Mouse (Mus musculus): ENCODE data around the gene Pbld2. TPM values are rescaled to one million over a fixed set of nuclear protein-coding genes. Genes with fewer than 3 reads are reported as not detected.

Gene Pbld2
- polyA plus RNA-seq (2015; fragmentation: Nextera tagmentation; extraction: Ambion mirVana): 0.55 and 0.60 TPM in 2 replicates

- peak; percentile 92 for ATAC-seq (ENCODE audit: extremely low read depth, insufficient number of reproducible peaks, low FRiP score, low TSS enrichment)
- H3K4me2 ChIP-seq: peak within 1 kb of the TSS; percentile 77
- H3K4me3 ChIP-seq: peak within 1 kb of the TSS; percentile 86
- H3K27me3 ChIP-seq (replicated peaks): no peaks in the 10 kb centered on the region
- H3K9ac ChIP-seq: peak within 1 kb of the TSS; percentile 98
- WGBS: under 1% methylated on average over 57 of the region's 69 CpGs
- H3K4me1 ChIP-seq: peaks cover 38% of the 10 kb centered on the region
- peak within 1 kb of the TSS; percentile 100 for H3K27ac ChIP-seq (replicated peaks)
- H3K36me3 ChIP-seq: no peaks in the 10 kb centered on the region
- no peaks in the 10 kb centered on the region for H3K9me3 ChIP-seq
Measured at GRCm38 (mm10) chr10:63023749-63024579, at the start of gene Pbld2, which contains the start of gene Hnrnph3. Gene Pbld2, plus strand, starts transcription at chr10:63024315. Gene Hnrnph3, minus strand, starts transcription at chr10:63024217.

DNA sequence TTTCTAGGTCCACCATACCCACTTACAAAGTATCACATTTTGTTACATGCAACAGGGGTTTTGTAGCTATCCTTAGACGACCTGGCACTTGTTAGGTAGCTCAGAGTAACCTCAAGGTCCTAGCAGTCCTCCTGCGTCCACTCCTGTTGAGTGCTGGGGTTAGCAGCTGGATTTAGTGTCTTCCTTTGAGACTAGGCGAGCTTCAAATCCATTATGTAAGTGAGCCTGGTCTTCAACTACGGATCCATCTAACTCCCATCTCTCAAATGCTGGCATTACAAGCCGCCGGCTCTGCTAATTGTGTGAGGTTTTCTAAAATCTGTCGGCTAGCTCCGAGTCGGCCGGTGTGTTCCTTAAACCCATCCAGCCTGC is 44.5 kb upstream of the Pbld2 start:
- Histone ChIP-seq H3K9me3 (no peaks in the 10 kb centered on the region), H3K4me1 (peaks cover 20% of the 10 kb centered on the region), H3K36me3 (peaks cover 33% of the 10 kb centered on the region), H3K4me2 (peak overlapping the region; percentile 77), H3K9ac (peak overlapping the region; percentile 92), H3K27ac (replicated peaks) (no peak overlapping the region), H3K4me3 (peak overlapping the region; percentile 94), H3K27me3 (replicated peaks) (no peaks in the 10 kb centered on the region)
- ATAC-seq (ENCODE audit: extremely low read depth, insufficient number of reproducible peaks, low FRiP score, low TSS enrichment): no peak
- 12% methylated on average over 10 of the region's 10 CpGs for WGBS

DNA sequence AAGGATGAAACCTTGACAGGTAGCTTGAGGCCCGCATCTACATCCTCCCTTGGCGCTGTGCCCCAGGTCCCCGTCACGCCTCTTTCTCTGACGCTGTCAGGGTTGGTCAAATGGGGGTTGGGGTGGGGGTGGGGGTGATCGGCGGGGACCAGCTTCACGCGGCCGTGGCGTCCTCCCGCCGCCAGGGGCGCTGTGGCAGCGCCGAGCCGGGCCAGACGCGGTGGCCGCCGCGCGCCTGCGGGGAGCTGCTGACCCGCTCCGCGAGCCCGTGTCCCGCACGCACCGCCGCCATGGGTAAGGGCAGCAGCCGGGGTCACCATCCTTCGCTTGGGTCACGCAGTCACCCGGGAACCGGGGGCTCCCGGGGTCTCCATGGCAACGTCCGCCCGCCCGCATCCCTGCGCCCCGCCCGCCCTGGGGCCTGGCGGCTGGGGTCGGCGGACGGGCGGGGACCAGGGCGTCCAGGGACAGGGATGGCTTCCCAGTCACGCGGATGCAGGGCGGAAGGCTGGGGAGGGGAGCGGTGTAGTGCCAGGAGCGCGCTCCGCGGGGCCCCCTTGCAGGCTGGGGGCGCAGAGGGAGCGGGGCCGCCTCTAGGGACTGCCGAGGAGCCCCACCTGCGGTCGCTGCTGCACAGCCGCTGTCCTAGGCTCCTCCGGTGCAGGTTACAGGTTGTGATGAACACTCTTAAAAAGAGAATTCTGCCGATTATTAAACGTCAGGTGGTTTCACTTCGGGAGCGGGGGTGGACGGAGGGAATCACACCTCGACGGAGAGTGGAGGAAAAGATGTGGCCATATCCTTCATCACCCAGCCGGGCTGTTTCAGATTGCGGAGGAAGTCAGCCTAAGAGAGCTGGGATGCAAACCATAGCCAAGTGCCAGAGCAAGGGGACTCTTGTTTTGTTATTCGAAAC is 43.8 kb upstream of the Pbld2 start, which contains the start of gene Rufy2:
Gene Rufy2, plus strand, starts transcription at position 185 of the 916 bp plus-strand sequence.
- Histone ChIP-seq H3K9me3 (no peaks in the 10 kb centered on the region), H3K27ac (replicated peaks) (peak within 1 kb of the TSS; percentile 61), H3K4me2 (peak within 1 kb of the TSS; percentile 77), H3K27me3 (replicated peaks) (no peaks in the 10 kb centered on the region), H3K4me3 (peak within 1 kb of the TSS; percentile 94), H3K36me3 (peaks cover 33% of the 10 kb centered on the region), H3K9ac (peak within 1 kb of the TSS; percentile 92), H3K4me1 (peaks cover 24% of the 10 kb centered on the region)
- under 1% methylated on average over 77 of the region's 77 CpGs for WGBS
- ATAC-seq (ENCODE audit: extremely low read depth, insufficient number of reproducible peaks, low FRiP score, low TSS enrichment): peak; percentile 83

DNA sequence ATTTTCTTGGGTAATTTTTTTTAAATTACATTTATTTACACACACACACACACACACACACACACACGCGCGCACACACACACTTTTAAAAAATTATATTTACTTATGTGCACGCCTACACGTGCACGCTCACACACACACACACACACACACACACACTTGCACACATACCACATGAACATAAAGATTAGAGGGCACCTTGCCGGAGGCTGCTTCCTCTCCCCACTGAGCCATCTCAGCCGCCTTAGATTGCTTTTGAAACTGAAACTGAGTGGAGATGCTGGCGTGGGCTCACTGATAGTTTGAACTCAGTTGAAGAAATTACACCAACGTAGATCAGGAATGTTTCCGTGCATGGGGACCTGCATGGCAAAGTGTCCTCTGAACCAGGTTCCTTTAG is 40.0 kb upstream of the Pbld2 start:
- Histone ChIP-seq H3K9ac (no peak overlapping the region), H3K9me3 (no peaks in the 10 kb centered on the region), H3K4me1 (peaks cover 21% of the 10 kb centered on the region), H3K36me3 (peaks cover 60% of the 10 kb centered on the region), H3K4me2 (no peak overlapping the region), H3K4me3 (no peak overlapping the region), H3K27me3 (replicated peaks) (no peaks in the 10 kb centered on the region), H3K27ac (replicated peaks) (peak overlapping the region; percentile 58)
- 87% methylated on average over 11 of the region's 11 CpGs for WGBS
- no peak for ATAC-seq (ENCODE audit: extremely low read depth, insufficient number of reproducible peaks, low FRiP score, low TSS enrichment)

DNA sequence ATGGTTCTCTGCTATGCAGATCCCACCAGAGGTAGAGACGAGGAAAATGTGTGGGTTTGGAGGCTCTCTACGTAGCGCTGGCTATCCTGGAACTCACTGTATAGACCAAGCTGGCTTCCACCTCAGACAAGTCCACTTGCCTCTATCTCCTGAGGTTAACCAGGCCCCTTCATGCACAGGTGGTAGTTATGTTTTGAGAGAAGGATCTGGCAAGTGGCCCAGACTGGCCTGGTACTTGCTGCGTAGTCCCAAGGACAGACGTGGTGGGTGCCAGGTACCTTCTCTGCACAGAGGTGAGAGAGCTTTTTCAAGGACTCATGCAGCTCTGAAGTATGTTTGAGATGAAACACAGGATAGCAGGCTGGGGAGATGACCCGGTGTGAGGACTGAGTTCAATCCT is 39.6 kb upstream of the Pbld2 start:
- Histone ChIP-seq H3K4me1 (peaks cover 20% of the 10 kb centered on the region), H3K27me3 (replicated peaks) (no peaks in the 10 kb centered on the region), H3K4me3 (no peak overlapping the region), H3K4me2 (no peak overlapping the region), H3K9me3 (no peaks in the 10 kb centered on the region), H3K36me3 (peaks cover 64% of the 10 kb centered on the region), H3K27ac (replicated peaks) (peak overlapping the region; percentile 58), H3K9ac (0 out of 2 replicates have a peak overlapping the region, but pooled peaks have one; percentile 7)
- WGBS: 66% methylated on average over 6 of the region's 6 CpGs
- no peak for ATAC-seq (ENCODE audit: extremely low read depth, insufficient number of reproducible peaks, low FRiP score, low TSS enrichment)

- Histone ChIP-seq H3K4me3 (no peak overlapping the region), H3K4me1 (peaks cover 12% of the 10 kb centered on the region), H3K9ac (no peak overlapping the region), H3K27me3 (replicated peaks) (no peaks in the 10 kb centered on the region), H3K9me3 (no peaks in the 10 kb centered on the region), H3K36me3 (peaks cover 91% of the 10 kb centered on the region), H3K4me2 (no peak overlapping the region), H3K27ac (replicated peaks) (no peak overlapping the region)
- WGBS: 34% methylated on average over 3 of the region's 3 CpGs
- no peak for ATAC-seq (ENCODE audit: extremely low read depth, insufficient number of reproducible peaks, low FRiP score, low TSS enrichment)
Measured at GRCm38 (mm10) chr10:62987341-62987740, 36.8 kb upstream of the Pbld2 start.

DNA sequence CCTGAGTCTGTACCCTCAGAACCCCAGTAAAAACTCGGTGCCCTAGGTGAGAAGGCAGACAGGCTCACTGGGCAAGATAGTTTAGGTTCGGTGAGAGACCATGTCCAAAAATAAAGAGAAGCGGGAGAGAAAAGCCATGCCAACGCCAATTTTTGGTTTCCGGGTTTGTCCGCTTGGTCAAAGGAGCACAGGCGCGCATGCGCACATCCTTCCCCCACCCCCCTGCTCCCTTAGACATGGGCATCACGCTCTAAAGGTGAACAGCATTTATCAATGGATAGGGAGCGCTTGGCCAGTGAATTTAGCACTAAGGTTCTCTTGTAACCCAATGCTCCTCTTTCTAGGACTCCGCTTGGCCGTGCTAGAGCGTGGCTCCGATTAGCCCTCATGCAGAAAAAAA is 33.5 kb upstream of the Pbld2 start:
- H3K36me3 ChIP-seq: peaks cover 93% of the 10 kb centered on the region
- no peak overlapping the region for H3K27ac ChIP-seq (replicated peaks)
- 92% methylated on average over 15 of the region's 15 CpGs for WGBS
- no peak for ATAC-seq (ENCODE audit: extremely low read depth, insufficient number of reproducible peaks, low FRiP score, low TSS enrichment)
- no peaks in the 10 kb centered on the region for H3K4me1 ChIP-seq
- H3K9me3 ChIP-seq: no peaks in the 10 kb centered on the region
- no peak overlapping the region for H3K9ac ChIP-seq
- H3K4me3 ChIP-seq: no peak overlapping the region
- H3K4me2 ChIP-seq: no peak overlapping the region
- H3K27me3 ChIP-seq (replicated peaks): no peaks in the 10 kb centered on the region

GRCm38 (mm10) chr10:62993991-62994390 is 30.1 kb upstream of the Pbld2 start:
- Histone ChIP-seq H3K27ac (replicated peaks) (no peak overlapping the region), H3K9ac (no peak overlapping the region), H3K4me2 (no peak overlapping the region), H3K4me1 (no peaks in the 10 kb centered on the region), H3K4me3 (no peak overlapping the region), H3K36me3 (peaks cover 97% of the 10 kb centered on the region), H3K9me3 (no peaks in the 10 kb centered on the region), H3K27me3 (replicated peaks) (no peaks in the 10 kb centered on the region)
- no peak for ATAC-seq (ENCODE audit: extremely low read depth, insufficient number of reproducible peaks, low FRiP score, low TSS enrichment)
- 59% methylated on average over 7 of the region's 9 CpGs for WGBS

- H3K27me3 ChIP-seq (replicated peaks): no peaks in the 10 kb centered on the region
- no peak for ATAC-seq (ENCODE audit: extremely low read depth, insufficient number of reproducible peaks, low FRiP score, low TSS enrichment)
Measured at GRCm38 (mm10) chr10:63000584-63000983, 23.5 kb upstream of the Pbld2 start.

GRCm38 (mm10) chr10:63003252-63003651 is 20.9 kb upstream of the Pbld2 start:
- no peak overlapping the region for H3K9ac ChIP-seq
- H3K36me3 ChIP-seq: peaks cover 95% of the 10 kb centered on the region
- H3K9me3 ChIP-seq: no peaks in the 10 kb centered on the region
- no peak overlapping the region for H3K4me3 ChIP-seq
- no peak overlapping the region for H3K27ac ChIP-seq (replicated peaks)
- H3K4me1 ChIP-seq: no peaks in the 10 kb centered on the region
- H3K4me2 ChIP-seq: no peak overlapping the region
- no peak for ATAC-seq (ENCODE audit: extremely low read depth, insufficient number of reproducible peaks, low FRiP score, low TSS enrichment)
- H3K27me3 ChIP-seq (replicated peaks): no peaks in the 10 kb centered on the region
- WGBS: 67% methylated on average over 9 of the region's 9 CpGs

More at GRCm38 (mm10) chr10:63000584-63000983, 23.5 kb upstream of the Pbld2 start:
- no peak overlapping the region for H3K27ac ChIP-seq (replicated peaks)
- H3K4me2 ChIP-seq: no peak overlapping the region
- peaks cover 96% of the 10 kb centered on the region for H3K36me3 ChIP-seq
- no peak overlapping the region for H3K9ac ChIP-seq
- 55% methylated on average over 9 of the region's 9 CpGs for WGBS
- H3K4me1 ChIP-seq: no peaks in the 10 kb centered on the region
- H3K9me3 ChIP-seq: no peaks in the 10 kb centered on the region
- no peak overlapping the region for H3K4me3 ChIP-seq

- Histone ChIP-seq H3K36me3 (peaks cover 96% of the 10 kb centered on the region), H3K4me3 (no peak overlapping the region), H3K4me2 (no peak overlapping the region), H3K9me3 (no peaks in the 10 kb centered on the region), H3K4me1 (no peaks in the 10 kb centered on the region), H3K27me3 (replicated peaks) (no peaks in the 10 kb centered on the region), H3K27ac (replicated peaks) (no peak overlapping the region), H3K9ac (no peak overlapping the region)
- WGBS: 85% methylated on average over 9 of the region's 9 CpGs
- no peak for ATAC-seq (ENCODE audit: extremely low read depth, insufficient number of reproducible peaks, low FRiP score, low TSS enrichment)
Measured at GRCm38 (mm10) chr10:63004556-63004955, 19.6 kb upstream of the Pbld2 start.
